Mouse (Mus musculus) embryonic fibroblast, embryonic 13.5 days (primary cell): ENCODE results near the gene Sypl2.

Experiments used
- CTCF ChIP-seq: IDR thresholded peaks from 2 replicates; pipeline ENCODE4 v1.5.1; 2011; ENCODE audit warnings: mild to moderate bottlenecking, control low read depth, low read length, moderate library complexity, borderline replicate concordance; ENCODE audit not compliant: insufficient read depth
- POLR2A ChIP-seq: IDR thresholded peaks from 2 replicates; pipeline ENCODE4 v1.6.1; 2011; ENCODE audit warnings: low read depth, mild to moderate bottlenecking, control low read depth, low read length, moderate library complexity

DNA sequence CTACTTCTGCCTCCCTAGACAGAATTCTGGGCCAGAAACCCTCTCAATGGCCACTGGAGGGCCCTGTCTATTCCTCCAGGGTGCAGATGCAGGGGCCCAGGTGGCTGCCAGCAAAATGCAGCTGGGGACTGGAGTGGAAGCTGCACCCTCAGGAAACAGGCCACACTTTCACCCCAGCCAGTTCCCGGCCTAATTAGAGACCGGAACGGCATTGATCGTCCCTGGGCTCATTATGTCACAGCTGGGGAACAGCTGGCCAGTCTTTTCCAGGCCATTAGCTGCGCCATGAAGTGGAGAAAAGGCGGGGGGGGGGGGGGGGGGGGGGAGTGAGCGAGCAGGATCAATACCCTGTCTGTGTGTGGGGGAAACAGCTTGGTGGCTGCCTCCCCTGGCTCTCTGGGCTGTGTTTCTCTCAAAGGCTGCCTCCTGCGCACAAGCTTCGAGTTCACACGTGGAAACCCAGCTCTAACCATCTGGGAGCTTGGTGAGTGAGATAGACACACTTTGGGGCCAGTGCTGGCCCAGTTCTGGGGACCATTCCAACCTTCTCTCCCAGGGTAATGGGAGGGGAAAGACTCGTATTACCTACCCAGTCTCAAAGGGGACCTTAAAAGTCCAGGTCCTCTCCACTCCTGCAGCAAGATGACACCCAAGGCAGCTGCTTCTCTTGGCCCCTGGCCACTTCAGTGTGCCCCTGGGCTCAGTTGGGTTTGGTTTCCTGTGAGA lies 59.8 kb downstream of the Sypl2 start:
- TF ChIP-seq POLR2A (no peak), CTCF (no peak)
